Mouse (Mus musculus): Measurements from ENCODE around the gene Rtn2. TPM values are rescaled to one million over a fixed set of nuclear protein-coding genes. Genes with fewer than 3 reads are reported as not detected.

Rtn2 gene
- polyA plus RNA-seq, 1 experiment from 2014 or later, result 128 TPM

- H3K9ac ChIP-seq (replicated peaks; ENCODE audit: low read depth, low read length), result 0 out of 2 replicates have a peak overlapping the region, but pooled peaks have one; percentile 25
- H3K27ac ChIP-seq (ENCODE audit: low read length), result no peak overlapping the region
- no peak for ATAC-seq
- H3K4me2 ChIP-seq (ENCODE audit: low read length), result peak overlapping the region; percentile 99
- peaks cover 41% of the 10 kb centered on the region for H3K27me3 ChIP-seq (replicated peaks; ENCODE audit: control insufficient read depth, insufficient read depth, low read length)
- 1% methylated on average over 48 of the region's 48 CpGs for WGBS
- H3K9me3 ChIP-seq (ENCODE audit: control insufficient read depth, low read length), result no peaks in the 10 kb centered on the region
- peak overlapping the region; percentile 71 for H3K4me3 ChIP-seq (replicated peaks; ENCODE audit: low read length)
- H3K4me1 ChIP-seq (replicated peaks; ENCODE audit: control insufficient read depth, insufficient read depth, low read length), result peaks cover 30% of the 10 kb centered on the region
- H3K36me3 ChIP-seq (ENCODE audit: control insufficient read depth, insufficient read depth), result no peaks in the 10 kb centered on the region
Observed at GRCm38 (mm10) chr7:19309278-19309883, 27.0 kb downstream of the Rtn2 start.

GRCm38 (mm10) chr7:19309884-19310641 is 27.6 kb downstream of the Rtn2 start, which contains the start of gene Fosb:
Fosb (minus strand) TSS chr7:19310051.
- Histone ChIP-seq H3K4me3 (replicated peaks; ENCODE audit: low read length) (peak within 1 kb of the TSS; percentile 71), H3K4me2 (ENCODE audit: low read length) (peak within 1 kb of the TSS; percentile 99), H3K27ac (ENCODE audit: low read length) (no peak within 1 kb of the TSS), H3K4me1 (replicated peaks; ENCODE audit: control insufficient read depth, insufficient read depth, low read length) (peaks cover 24% of the 10 kb centered on the region), H3K9me3 (ENCODE audit: control insufficient read depth, low read length) (no peaks in the 10 kb centered on the region), H3K36me3 (ENCODE audit: control insufficient read depth, insufficient read depth) (no peaks in the 10 kb centered on the region), H3K27me3 (replicated peaks; ENCODE audit: control insufficient read depth, insufficient read depth, low read length) (peaks cover 34% of the 10 kb centered on the region), H3K9ac (replicated peaks; ENCODE audit: low read depth, low read length) (peak within 1 kb of the TSS; percentile 43)
- WGBS, result under 1% methylated on average over 49 of the region's 49 CpGs
- ATAC-seq, result peak; percentile 84

- H3K27ac ChIP-seq (ENCODE audit: low read length), result no peak overlapping the region
- no peak for ATAC-seq
- peaks cover 15% of the 10 kb centered on the region for H3K27me3 ChIP-seq (replicated peaks; ENCODE audit: control insufficient read depth, insufficient read depth, low read length)
- H3K4me2 ChIP-seq (ENCODE audit: low read length), result no peak overlapping the region
- no peaks in the 10 kb centered on the region for H3K36me3 ChIP-seq (ENCODE audit: control insufficient read depth, insufficient read depth)
- H3K9ac ChIP-seq (replicated peaks; ENCODE audit: low read depth, low read length), result no peak overlapping the region
- H3K4me1 ChIP-seq (replicated peaks; ENCODE audit: control insufficient read depth, insufficient read depth, low read length), result peaks cover 21% of the 10 kb centered on the region
- no peak overlapping the region for H3K4me3 ChIP-seq (replicated peaks; ENCODE audit: low read length)
- no peaks in the 10 kb centered on the region for H3K9me3 ChIP-seq (ENCODE audit: control insufficient read depth, low read length)
- 38% methylated on average over 4 of the region's 4 CpGs for WGBS
Observed at GRCm38 (mm10) chr7:19311991-19312390, 29.6 kb downstream of the Rtn2 start.

GRCm38 (mm10) chr7:19314033-19314432 is 31.6 kb downstream of the Rtn2 start:
- 57% methylated on average over 5 of the region's 5 CpGs for WGBS
- no peak overlapping the region for H3K4me2 ChIP-seq (ENCODE audit: low read length)
- peaks cover 11% of the 10 kb centered on the region; the same call in 1 of the 2 replicates for H3K27me3 ChIP-seq (replicated peaks; ENCODE audit: control insufficient read depth, insufficient read depth, low read length)
- peaks cover 11% of the 10 kb centered on the region for H3K4me1 ChIP-seq (replicated peaks; ENCODE audit: control insufficient read depth, insufficient read depth, low read length)
- H3K27ac ChIP-seq (ENCODE audit: low read length), result no peak overlapping the region
- no peak overlapping the region for H3K4me3 ChIP-seq (replicated peaks; ENCODE audit: low read length)
- no peaks in the 10 kb centered on the region for H3K9me3 ChIP-seq (ENCODE audit: control insufficient read depth, low read length)
- no peaks in the 10 kb centered on the region for H3K36me3 ChIP-seq (ENCODE audit: control insufficient read depth, insufficient read depth)
- no peak for ATAC-seq
- H3K9ac ChIP-seq (replicated peaks; ENCODE audit: low read depth, low read length), result no peak overlapping the region

GRCm38 (mm10) chr7:19316451-19317161 is 34.2 kb downstream of the Rtn2 start:
- WGBS, result 38% methylated on average over 14 of the region's 14 CpGs
- H3K4me3 ChIP-seq (replicated peaks; ENCODE audit: low read length), result no peak overlapping the region
- H3K4me1 ChIP-seq (replicated peaks; ENCODE audit: control insufficient read depth, insufficient read depth, low read length), result peaks cover 12% of the 10 kb centered on the region
- no peak overlapping the region for H3K4me2 ChIP-seq (ENCODE audit: low read length)
- H3K9me3 ChIP-seq (ENCODE audit: control insufficient read depth, low read length), result no peaks in the 10 kb centered on the region
- no peak overlapping the region for H3K27ac ChIP-seq (ENCODE audit: low read length)
- no peak for ATAC-seq
- peaks cover 12% of the 10 kb centered on the region; the same call in 1 of the 2 replicates for H3K27me3 ChIP-seq (replicated peaks; ENCODE audit: control insufficient read depth, insufficient read depth, low read length)
- no peak overlapping the region for H3K9ac ChIP-seq (replicated peaks; ENCODE audit: low read depth, low read length)
- H3K36me3 ChIP-seq (ENCODE audit: control insufficient read depth, insufficient read depth), result no peaks in the 10 kb centered on the region

GRCm38 (mm10) chr7:19318201-19318600 is 35.8 kb downstream of the Rtn2 start:
- Histone ChIP-seq H3K9ac (replicated peaks; ENCODE audit: low read depth, low read length) (no peak overlapping the region), H3K27me3 (replicated peaks; ENCODE audit: control insufficient read depth, insufficient read depth, low read length) (peaks cover 6% of the 10 kb centered on the region; the same call in 1 of the 2 replicates), H3K4me1 (replicated peaks; ENCODE audit: control insufficient read depth, insufficient read depth, low read length) (peaks cover 12% of the 10 kb centered on the region), H3K36me3 (ENCODE audit: control insufficient read depth, insufficient read depth) (no peaks in the 10 kb centered on the region), H3K9me3 (ENCODE audit: control insufficient read depth, low read length) (no peaks in the 10 kb centered on the region), H3K4me2 (ENCODE audit: low read length) (no peak overlapping the region), H3K27ac (ENCODE audit: low read length) (no peak overlapping the region), H3K4me3 (replicated peaks; ENCODE audit: low read length) (no peak overlapping the region)
- no peak for ATAC-seq
- 79% methylated on average over 2 of the region's 2 CpGs for WGBS

GRCm38 (mm10) chr7:19318676-19319075 is 36.3 kb downstream of the Rtn2 start:
- no peaks in the 10 kb centered on the region for H3K36me3 ChIP-seq (ENCODE audit: control insufficient read depth, insufficient read depth)
- no peak for ATAC-seq
- no peak overlapping the region for H3K4me3 ChIP-seq (replicated peaks; ENCODE audit: low read length)
- WGBS, result 83% methylated on average over 7 of the region's 7 CpGs
- H3K27me3 ChIP-seq (replicated peaks; ENCODE audit: control insufficient read depth, insufficient read depth, low read length), result 0 out of 2 replicates have a peak, but pooled peaks cover 4% of the 10 kb centered on the region
- peaks cover 12% of the 10 kb centered on the region for H3K4me1 ChIP-seq (replicated peaks; ENCODE audit: control insufficient read depth, insufficient read depth, low read length)
- H3K9me3 ChIP-seq (ENCODE audit: control insufficient read depth, low read length), result no peaks in the 10 kb centered on the region
- no peak overlapping the region for H3K9ac ChIP-seq (replicated peaks; ENCODE audit: low read depth, low read length)
- H3K27ac ChIP-seq (ENCODE audit: low read length), result no peak overlapping the region
- H3K4me2 ChIP-seq (ENCODE audit: low read length), result no peak overlapping the region

GRCm38 (mm10) chr7:19319458-19319857 is 37.0 kb downstream of the Rtn2 start:
- WGBS, result 20% methylated on average over 9 of the region's 9 CpGs

GRCm38 (mm10) chr7:19319906-19320305 is 37.5 kb downstream of the Rtn2 start:
- H3K4me3 ChIP-seq (replicated peaks; ENCODE audit: low read length), result peak overlapping the region; percentile 50
- under 1% methylated on average over 39 of the region's 41 CpGs for WGBS
- H3K4me2 ChIP-seq (ENCODE audit: low read length), result peak overlapping the region; percentile 69
- H3K27ac ChIP-seq (ENCODE audit: low read length), result no peak overlapping the region
- peak overlapping the region; percentile 54 for H3K9ac ChIP-seq (replicated peaks; ENCODE audit: low read depth, low read length)
- peaks cover 12% of the 10 kb centered on the region for H3K4me1 ChIP-seq (replicated peaks; ENCODE audit: control insufficient read depth, insufficient read depth, low read length)
- no peaks in the 10 kb centered on the region for H3K36me3 ChIP-seq (ENCODE audit: control insufficient read depth, insufficient read depth)
- peak; percentile 97 for ATAC-seq
- 0 out of 2 replicates have a peak, but pooled peaks cover 4% of the 10 kb centered on the region for H3K27me3 ChIP-seq (replicated peaks; ENCODE audit: control insufficient read depth, insufficient read depth, low read length)
- H3K9me3 ChIP-seq (ENCODE audit: control insufficient read depth, low read length), result no peaks in the 10 kb centered on the region

More at GRCm38 (mm10) chr7:19319458-19319857, 37.0 kb downstream of the Rtn2 start:
- peak overlapping the region; percentile 50 for H3K4me3 ChIP-seq (replicated peaks; ENCODE audit: low read length)
- no peak overlapping the region for H3K27ac ChIP-seq (ENCODE audit: low read length)
- peak overlapping the region; percentile 69 for H3K4me2 ChIP-seq (ENCODE audit: low read length)
- H3K9me3 ChIP-seq (ENCODE audit: control insufficient read depth, low read length), result no peaks in the 10 kb centered on the region
- H3K27me3 ChIP-seq (replicated peaks; ENCODE audit: control insufficient read depth, insufficient read depth, low read length), result 0 out of 2 replicates have a peak, but pooled peaks cover 4% of the 10 kb centered on the region
- no peaks in the 10 kb centered on the region for H3K36me3 ChIP-seq (ENCODE audit: control insufficient read depth, insufficient read depth)
- H3K4me1 ChIP-seq (replicated peaks; ENCODE audit: control insufficient read depth, insufficient read depth, low read length), result peaks cover 12% of the 10 kb centered on the region
- ATAC-seq, result peak; percentile 63
- H3K9ac ChIP-seq (replicated peaks; ENCODE audit: low read depth, low read length), result peak overlapping the region; percentile 54
